Mouse (Mus musculus) layer of hippocampus, adult 8-10 months (tissue): ENCODE results near the gene Anxa5. TPM values are rescaled to one million over a fixed set of nuclear protein-coding genes. Genes with fewer than 3 reads are reported as not detected.
A peak's percentile ranks its signal among the peaks of the same experiment; 100 is the strongest.

Experiments
- DNase-seq, 2 experiments: peaks; one replicate each; pipeline ENCODE4 v3.0.0; 2022; ENCODE audit warnings: low spot score in 2 of 2
- total RNA-seq, 4 experiments: library from RNA; stranded (reverse); gene quantifications; 2 replicates each; pipeline ENCODE4 v1.2.4; 2022

Gene Anxa5
- 10 to 100 TPM; 53.9 to 99.1 (median 73.0) TPM for total RNA-seq

DNA sequence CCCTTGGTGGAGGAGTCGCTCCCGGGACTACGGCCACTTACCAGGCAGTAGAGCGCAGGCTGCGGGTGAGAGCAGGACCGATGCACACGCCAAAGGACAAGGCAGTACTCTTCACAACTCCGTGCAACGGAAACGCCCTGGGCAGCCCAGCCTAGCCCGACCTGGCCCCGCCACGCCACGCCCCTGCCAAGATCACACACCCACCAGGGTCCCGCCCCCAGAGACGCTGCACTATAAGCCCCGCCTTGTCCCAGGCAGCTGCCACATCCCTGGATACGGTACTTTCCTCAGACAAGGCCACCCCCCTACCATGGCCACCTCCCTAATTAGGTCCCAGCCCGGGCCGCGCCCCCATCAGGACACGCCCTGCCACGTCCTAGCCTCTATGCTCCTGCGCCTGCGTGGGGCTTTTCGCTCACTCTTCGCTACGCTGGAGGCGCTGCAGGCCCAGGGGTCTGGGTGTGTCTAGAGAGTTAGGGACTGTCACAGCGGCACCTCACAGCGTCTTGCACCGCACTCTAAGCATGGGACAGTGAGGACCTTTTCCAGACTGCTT is at the start of gene Anxa5, which contains the start of gene 1810062G17Rik:
Gene Anxa5, minus strand, starts transcription at position 363 of the 556 bp plus-strand sequence.
Gene 1810062G17Rik, plus strand, starts transcription at position 406 of the 556 bp plus-strand sequence.
- peak; percentile 86 to 90 for DNase-seq

- DNase-seq = no peak
These were observed 48.8 kb upstream of the Anxa5 start for GRCm38 (mm10) chr3:36524466-36524865.

GRCm38 (mm10) chr3:36522137-36522536 is 46.4 kb upstream of the Anxa5 start:
- DNase-seq = no peak

DNA sequence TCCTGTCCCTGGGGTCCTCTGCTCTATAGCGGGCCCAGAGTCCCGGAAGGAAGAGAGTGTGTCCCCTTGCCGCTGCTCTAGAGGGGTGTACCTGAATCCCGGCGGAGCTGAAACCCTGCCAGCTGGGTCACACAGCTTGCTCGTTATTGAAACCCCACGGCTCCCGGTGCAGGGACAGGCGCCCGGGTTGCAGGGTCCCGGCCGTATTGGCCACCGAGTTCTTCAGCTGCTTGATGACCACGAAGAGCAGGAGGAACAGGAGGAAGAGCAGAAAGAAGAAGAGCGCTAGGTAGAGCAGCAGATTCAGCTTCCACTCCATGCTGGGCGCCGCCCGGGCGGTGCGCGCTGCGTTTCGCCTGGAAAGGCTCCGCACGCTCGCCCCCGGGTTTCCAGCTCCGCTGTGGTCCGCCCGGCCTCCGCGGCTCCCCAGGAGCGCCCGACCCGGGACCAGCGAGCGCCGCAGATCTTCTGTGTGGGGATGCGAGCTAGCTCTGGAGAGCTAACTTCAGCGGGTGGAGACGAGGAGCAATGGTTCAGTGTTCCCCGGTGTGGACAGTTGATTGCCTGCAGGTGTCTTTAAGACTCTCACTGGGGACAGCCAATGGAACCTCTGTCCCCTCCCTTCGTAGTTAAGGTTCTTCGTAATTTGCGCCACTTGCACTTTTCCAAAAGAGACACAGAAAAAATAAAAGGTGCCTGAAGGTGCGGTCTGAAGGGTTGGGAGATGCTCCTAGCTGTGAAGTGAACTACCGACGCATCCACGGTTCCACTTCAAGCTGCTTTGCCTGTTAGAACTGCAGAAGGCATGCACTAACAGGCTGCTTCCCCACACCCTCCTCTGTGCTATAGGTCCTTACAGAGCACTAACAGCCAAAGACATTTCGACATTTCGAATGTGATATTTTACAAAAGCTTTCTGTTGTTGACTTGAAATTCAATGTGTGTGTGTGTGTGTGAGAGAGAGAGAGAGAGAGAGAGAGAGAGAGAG is 45.7 kb upstream of the Anxa5 start, which contains the start of gene Gm11549:
Gene Gm11549, minus strand, starts transcription at position 741 of the 988 bp plus-strand sequence.
- no peak for DNase-seq

GRCm38 (mm10) chr3:36516196-36516595 is 40.5 kb upstream of the Anxa5 start:
- DNase-seq = no peak

DNA sequence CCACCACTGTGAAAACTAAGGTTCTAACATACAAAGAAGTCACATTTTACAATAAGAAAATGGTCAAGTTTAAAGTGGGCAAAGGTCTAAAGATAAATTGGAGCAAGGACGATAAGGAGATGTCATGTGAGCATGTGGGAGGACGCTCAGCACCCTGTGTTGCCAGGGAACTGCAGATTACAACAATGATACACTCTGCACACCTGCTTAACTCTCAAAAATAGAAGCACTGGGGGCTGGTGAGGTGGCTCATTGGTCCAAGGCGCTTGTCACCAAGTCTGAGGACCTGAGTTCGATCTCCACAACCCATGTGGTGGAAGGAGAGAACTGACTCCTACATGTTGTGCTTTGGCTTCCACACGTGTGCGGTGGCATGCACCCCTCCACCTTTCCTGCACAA is 35.8 kb upstream of the Anxa5 start:
- DNase-seq = no peak

DNA sequence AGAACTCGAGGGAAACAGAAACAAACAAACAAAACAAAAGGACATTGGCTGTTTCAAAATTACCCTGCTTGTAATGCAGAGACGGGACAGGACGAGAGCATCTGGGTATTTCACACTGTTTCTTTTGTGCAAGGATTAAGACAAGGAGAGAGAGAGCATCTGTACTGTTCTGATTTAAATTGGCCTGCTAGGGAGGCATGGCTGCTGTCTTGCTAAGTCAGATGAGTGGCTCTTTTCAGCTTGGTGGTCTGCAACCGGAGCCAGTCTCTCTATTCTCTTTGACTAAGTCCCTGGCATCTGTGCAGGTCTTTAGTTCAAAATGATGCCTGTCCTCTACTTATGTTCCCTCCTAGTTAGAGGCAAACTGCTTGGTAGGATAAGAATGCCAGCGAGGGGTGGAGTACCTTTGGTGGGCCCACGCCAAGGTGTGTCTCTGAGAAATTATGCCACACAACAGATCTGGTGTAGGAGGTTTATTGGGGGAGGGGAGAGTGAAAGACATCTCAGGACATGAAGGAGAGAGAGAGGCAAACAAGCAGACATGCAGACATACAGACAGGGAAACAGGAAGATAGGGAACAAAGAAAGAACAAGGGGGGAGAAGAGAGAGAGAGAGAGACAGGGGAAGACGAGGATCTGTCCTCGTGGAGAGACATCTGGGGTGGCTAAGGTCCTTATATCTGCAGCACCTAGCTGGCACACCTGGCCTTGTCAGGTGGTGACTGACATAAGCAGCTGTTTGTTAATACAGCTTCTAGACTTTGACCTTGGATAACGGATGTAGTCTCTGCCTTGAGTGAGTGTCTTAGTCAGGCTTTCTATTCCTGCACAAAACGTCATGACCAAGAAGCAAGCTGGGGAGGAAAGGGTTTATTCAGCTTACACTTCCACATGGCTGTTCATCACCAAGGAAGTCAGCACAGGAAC is 30.4 kb upstream of the Anxa5 start:
- DNase-seq = no peak

DNA sequence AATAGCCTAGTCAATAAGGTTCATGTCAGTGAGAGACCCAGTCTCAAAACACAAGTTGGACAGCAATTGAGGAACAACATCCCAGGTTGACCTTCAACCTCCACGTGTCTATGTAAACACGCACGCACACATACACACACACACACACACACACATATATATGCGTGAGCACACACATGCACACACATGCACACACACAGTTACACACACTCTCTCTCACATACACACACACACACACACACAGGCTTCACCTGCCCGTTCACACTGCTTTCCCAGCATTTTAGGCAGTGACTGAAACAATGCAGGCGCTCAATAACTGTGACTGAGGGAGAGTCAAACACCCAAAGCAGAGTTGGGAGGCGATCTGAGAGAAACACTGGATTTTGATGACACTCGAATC is 29.6 kb upstream of the Anxa5 start:
- DNase-seq = no peak

DNA sequence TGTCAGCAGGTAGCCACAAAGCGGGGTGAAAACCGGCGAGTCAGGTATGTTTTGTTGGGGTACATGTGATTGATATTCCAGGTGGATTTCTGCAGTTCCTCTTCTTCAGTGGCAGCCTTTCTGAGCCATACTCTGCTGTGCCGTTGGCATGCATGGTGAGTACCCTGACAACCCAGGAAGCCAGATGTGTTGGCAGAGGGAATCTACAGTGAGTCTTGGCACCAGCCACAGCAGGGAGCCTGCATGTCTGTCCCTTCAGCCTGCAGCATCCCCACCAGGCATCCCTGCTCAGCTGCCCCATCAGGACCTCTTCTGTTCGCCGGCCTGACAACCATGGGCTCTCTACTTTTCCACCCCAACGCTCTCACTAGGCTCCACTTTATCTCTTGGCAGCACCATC is 25.9 kb upstream of the Anxa5 start:
- DNase-seq = no peak

GRCm38 (mm10) chr3:36500976-36501375 is 25.3 kb upstream of the Anxa5 start:
- no peak for DNase-seq

DNA sequence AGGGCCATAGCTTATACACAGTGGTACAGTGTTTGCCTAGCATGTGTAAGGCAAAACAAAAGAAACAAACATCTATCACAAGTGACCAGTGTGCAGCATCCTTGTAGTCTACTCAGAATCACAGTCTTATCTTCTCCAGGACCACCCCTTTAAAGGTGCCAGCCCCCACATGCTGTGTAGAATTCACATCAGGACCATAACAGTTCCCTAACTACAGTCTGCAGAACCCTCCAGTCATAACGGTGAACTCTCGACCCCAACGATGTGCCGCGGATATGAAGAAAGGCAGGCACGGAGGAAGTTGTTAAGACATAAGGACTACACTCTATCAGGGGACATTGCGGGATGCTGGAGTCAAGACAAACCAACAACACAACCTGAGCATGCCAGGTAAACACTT is 23.7 kb upstream of the Anxa5 start:
- no peak for DNase-seq

DNA sequence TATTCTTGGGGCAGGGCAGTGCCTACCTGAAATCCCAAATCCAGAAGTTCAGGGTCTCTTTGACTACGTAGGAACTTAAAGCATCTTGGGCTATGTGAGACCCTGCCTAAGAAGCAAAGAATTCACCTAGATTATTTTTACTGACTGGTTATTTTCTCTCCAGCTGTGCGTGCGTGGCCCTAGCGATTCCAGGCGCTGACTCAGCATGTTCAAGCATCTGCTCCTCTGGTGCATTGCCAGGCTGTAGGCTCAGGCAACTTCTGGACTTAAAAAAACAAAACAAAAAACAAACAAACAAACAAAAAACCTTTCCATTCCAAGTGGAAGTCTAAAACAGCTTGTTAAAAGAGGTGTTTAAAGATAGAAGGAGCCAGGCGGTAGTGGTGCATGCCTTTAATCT is 22.5 kb upstream of the Anxa5 start:
- DNase-seq = no peak

GRCm38 (mm10) chr3:36496746-36497145 is 21.1 kb upstream of the Anxa5 start:
- DNase-seq = peak; percentile 48 to 58

DNA sequence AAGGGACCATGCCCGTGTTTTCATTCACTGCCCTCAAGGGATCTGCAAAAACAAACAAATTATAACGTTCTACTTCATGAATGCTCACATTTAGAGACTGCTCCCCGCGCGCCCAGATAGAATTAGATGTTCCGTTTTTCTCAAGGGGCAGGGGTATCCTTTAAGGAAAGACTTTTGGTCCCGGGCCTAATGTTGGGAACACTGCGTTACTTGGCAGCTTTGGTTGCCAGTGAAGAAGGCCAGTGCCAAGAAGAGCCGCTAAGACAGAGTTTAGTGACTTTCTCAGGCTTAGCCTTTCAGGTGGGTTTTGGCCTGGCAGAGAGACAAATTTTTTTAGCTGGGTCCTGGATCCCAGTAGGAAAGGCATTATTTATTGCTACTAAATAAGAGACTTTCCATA is 20.6 kb upstream of the Anxa5 start:
- no peak for DNase-seq

- DNase-seq = peak; percentile 67 to 89
These were observed 19.7 kb upstream of the Anxa5 start for GRCm38 (mm10) chr3:36495436-36495835.

- no peak for DNase-seq
These were observed 18.9 kb upstream of the Anxa5 start for GRCm38 (mm10) chr3:36494613-36495012.

- DNase-seq = no peak
These were observed 18.1 kb upstream of the Anxa5 start for GRCm38 (mm10) chr3:36493641-36494283.

- DNase-seq = no peak
These were observed 17.2 kb upstream of the Anxa5 start for GRCm38 (mm10) chr3:36492716-36493391.

GRCm38 (mm10) chr3:36491535-36491934 is 15.8 kb upstream of the Anxa5 start:
- no peak for DNase-seq

DNA sequence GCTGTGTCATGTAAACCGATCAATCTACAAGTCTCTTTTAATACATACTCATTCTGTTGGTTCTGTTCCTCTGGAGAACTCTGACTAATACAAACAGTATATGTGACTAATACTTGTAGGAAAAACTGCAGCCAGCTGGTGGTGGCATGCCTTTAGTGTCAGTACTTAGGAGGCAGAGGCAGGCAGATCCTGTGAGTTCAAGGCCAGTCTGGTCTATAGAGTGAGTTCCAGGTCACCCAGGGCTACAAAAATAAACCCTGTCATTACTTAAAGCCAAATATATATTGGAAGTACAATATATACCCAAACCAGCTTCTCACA is 13.9 kb upstream of the Anxa5 start:
- no peak for DNase-seq
